Mouse (Mus musculus) embryonic stem cell, embryonic (primary cell): ENCODE results near the gene Gna12.

Experiments
- CTCF ChIA-PET, 4 experiments: fragments of 300-600 bp in 2 of 4; fragments of 350-600 bp in 2 of 4; sonication (Branson Sonifier 250); formaldehyde crosslinking; loops; one replicate each; lab custom pipeline; 2022; ENCODE audit warnings: inconsistent platforms in 2 of 4; lab: Charles Lee
- POLR2A ChIA-PET, 4 experiments: fragments of 300-600 bp in 2 of 4; fragments of 350-600 bp in 2 of 4; sonication (Branson Sonifier 250); formaldehyde crosslinking; loops; one replicate each; lab custom pipeline; 2022; ENCODE audit warnings: antibody characterized with exemption in 4 of 4, inconsistent platforms in 1 of 4; lab: Charles Lee

Gna12 gene

DNA sequence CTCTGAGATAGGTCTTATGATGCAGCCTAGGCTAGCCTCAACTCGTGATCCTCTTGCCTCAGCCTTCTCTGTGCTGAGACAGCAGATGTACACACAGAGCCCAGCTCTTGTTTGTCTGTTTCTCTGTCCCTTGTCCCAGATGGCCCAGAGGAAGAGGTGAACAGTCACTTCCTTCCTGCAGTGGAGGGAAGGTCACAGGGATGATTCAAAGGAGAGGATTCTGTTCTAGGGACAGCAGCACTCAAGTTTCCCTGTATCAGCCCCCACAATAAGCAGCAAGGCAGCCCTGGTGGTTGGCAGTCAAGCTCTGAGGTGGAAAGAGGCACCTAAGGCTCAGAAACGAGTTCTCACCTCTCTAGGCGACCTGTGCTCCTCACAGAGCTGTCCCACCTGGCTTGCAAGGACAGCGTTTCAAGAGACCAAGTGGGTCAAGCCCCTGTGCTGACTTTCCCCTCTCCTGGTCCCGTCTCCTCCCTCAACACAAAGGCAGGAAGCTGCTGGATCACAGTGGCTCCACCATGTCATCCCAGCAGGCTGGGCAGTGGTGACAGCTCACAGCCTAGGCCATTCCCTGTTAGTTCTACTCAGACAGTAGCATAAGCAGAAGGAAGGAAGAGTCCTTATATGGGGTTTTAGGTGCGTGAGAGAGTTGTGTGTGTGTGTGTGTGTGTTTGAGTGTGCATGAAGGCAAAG, 65.2 kb downstream of the Gna12 start:
- CTCF ChIA-PET, result interaction anchor here in 3 of 4 experiments (0.6 to 3.8 kb wide), 4 partner anchors 13 to 65 kb away, joined by 3 to 13 read pairs (median 4); no protein-coding TSS in a partner anchor
- POLR2A ChIA-PET, result interaction anchor here in 2 of 4 experiments (0.6 to 2.7 kb wide), 3 partner anchors 9 to 983 kb away, joined by 3 to 7 read pairs (median 3); no protein-coding TSS in a partner anchor

DNA sequence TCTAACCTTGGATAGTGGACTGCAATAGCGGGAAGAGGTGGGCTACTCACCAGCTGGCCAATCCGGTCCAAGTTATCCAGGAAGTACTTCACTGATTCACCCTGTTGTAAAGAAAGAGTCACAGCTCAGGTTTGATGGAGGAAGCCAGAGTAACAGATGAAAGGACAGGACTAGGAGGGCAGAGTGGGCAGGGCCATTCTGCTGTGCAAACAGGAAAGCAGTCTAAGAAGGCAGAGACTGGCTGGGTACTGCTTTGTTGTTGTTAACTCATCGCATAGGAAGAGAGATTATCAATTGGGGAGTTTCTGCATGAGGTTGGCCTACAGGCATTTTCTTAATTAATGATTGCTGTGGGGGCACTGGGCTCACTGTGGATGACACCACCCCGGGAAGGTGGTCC, 67.7 kb downstream of the Gna12 start:
- POLR2A ChIA-PET, result no interaction called here
- CTCF ChIA-PET, result interaction anchor here in 3 of 4 experiments (0.9 to 3.8 kb wide), 3 partner anchors 11 to 13 kb away, joined by 3 to 13 read pairs (median 4); no protein-coding TSS in a partner anchor

DNA sequence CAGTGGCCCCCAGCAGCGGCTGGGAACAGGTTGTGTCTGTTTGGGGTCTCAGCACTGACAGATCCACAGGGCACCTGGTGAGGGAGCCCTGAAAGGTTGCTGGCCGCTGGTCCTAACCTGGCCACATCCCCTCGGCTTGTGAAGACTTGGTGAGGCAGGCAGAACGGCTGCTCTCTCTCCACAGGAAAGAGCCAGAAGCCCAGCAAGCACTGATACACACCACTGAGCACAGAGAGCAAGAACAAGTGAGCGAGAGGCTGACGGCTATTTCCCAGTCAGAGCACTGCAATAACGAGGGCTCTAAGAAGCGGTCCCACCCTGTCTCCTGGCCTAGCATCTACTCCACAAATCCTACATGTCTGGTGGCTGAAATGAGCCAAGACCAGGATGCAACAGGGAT, 71.4 kb downstream of the Gna12 start:
- CTCF ChIA-PET, result interaction anchor here in 3 of 4 experiments (0.6 to 2.1 kb wide), 5 partner anchors 9 to 219 kb away, joined by 3 to 29 read pairs (median 7); no protein-coding TSS in a partner anchor
- POLR2A ChIA-PET, result interaction anchor here in 1 of 4 experiments (0.7 to 0.9 kb wide), 2 partner anchors 9 kb away, joined by 3 to 4 read pairs; no protein-coding TSS in a partner anchor

DNA sequence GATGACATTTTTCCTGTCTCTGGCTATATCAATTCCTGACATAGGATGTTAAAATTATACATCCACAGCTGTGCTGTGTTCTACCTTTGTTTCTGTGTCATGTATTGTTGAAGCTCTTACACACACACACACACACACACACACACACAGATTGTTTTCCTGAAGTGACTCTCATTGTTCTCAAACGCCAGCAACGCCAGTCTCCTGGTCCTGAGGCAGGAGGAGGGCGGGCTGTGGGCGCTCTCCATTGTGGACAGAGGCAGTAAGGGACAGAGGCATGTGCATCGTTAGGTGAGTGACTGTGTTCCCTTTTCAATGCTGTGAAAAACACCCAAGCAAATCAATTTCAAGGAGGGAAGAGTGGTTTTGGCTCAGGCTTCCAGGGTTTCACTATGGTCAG, 77.0 kb downstream of the Gna12 start:
- ChIA-PET CTCF (interaction anchor here in 3 of 4 experiments (0.6 to 5.1 kb wide), 5 partner anchors 10 to 136 kb away, joined by 3 to 40 read pairs (median 3); no protein-coding TSS in a partner anchor), POLR2A (interaction anchor here in 2 of 4 experiments (0.6 to 0.9 kb wide), 2 partner anchors 9 to 15 kb away, joined by 3 read pairs; no protein-coding TSS in a partner anchor)

DNA sequence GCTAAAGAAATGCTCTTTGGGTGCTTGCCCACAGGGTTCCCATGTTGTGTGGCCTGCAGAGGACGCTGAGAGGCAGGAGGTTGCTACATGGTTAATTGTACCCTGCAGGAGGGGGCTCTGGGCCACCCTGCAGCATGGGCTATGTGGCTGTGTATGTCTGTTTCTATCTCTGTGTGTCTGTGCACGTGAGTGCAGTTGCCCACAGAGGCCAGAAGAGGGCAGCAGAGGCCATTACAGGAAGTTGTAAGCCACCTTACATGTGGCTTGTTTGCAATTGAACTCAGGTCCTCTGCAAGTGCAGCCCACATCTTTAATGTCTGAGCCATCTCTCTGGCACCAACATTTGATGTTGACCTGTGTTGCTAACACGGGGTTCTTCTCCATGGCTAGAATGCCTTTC, 77.6 kb downstream of the Gna12 start:
- POLR2A ChIA-PET, result interaction anchor here in 2 of 4 experiments (0.6 to 1.2 kb wide), 2 partner anchors 16 to 50 kb away, joined by 3 read pairs; no protein-coding TSS in a partner anchor
- CTCF ChIA-PET, result interaction anchor here (0.6 to 5.1 kb wide), 20 partner anchors 9 to 212 kb away, joined by 3 to 40 read pairs (median 4); partner anchors contain the start of genes Gna12 (in 1 of the 4) and Iqce (in 1 of the 4)

DNA sequence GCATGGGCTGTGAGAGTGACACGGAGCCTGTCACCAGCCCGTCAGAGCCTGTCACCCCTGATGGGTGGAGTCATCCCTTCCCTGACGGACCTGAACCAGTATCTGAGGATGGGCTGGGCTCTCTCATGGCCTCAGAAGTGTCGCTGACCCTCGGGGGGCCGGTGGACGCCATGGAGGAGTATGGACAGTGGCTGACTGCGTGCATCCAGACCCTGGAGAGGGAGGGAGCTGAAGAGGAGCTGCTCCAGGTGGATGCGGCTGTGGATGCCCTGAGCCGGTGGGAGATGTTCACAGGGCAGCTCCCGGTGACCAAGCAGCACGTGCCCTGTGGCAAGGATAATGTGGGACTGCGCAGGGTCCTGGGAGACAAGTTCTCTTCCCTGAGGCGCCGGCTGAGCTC, 78.2 kb downstream of the Gna12 start:
- CTCF ChIA-PET, result interaction anchor here (0.7 to 5.1 kb wide), 20 partner anchors 8 to 212 kb away, joined by 3 to 40 read pairs (median 4); partner anchors contain the start of genes Gna12 (in 1 of the 4) and Iqce (in 1 of the 4)
- POLR2A ChIA-PET, result interaction anchor here in 2 of 4 experiments (1.2 to 2.0 kb wide), 3 partner anchors 49 to 95 kb away, joined by 3 to 9 read pairs (median 3); partner anchors contain the start of gene Gna12 (in 1 of the 2)

DNA sequence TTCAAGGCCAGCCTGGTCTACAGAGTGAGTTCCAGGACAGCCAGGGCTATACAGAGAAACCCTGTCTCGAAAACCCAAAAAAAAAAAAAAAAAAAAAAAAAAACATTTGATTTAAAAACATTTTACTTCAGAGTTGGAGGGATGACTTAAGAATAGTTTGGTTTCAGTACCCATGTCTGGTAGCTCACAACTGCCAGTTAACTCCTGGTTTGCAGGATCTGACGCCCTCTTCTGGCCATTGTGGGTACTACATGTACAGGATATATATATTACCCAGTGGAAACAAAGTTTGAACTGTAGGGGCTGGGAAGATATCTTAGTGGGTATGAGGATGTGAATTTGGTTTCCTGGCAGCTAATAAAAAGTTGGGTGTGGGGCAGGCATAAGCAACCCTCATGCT, 79.3 kb downstream of the Gna12 start:
- POLR2A ChIA-PET, result interaction anchor here in 2 of 4 experiments (0.6 to 3.9 kb wide), 11 partner anchors 9 to 139 kb away, joined by 3 to 24 read pairs (median 4); partner anchors contain the start of genes Brat1 (in 2 of the 2) and Gna12 (in 1 of the 2)
- CTCF ChIA-PET, result interaction anchor here (0.6 to 5.7 kb wide), 81 partner anchors 9 to 1871 kb away, joined by 3 to 104 read pairs (median 4); partner anchors contain the start of genes Brat1 (in 3 of the 4), Gna12 (in 2 of the 4), Chst12 (in 1 of the 4) and Ttyh3 (in 1 of the 4)

DNA sequence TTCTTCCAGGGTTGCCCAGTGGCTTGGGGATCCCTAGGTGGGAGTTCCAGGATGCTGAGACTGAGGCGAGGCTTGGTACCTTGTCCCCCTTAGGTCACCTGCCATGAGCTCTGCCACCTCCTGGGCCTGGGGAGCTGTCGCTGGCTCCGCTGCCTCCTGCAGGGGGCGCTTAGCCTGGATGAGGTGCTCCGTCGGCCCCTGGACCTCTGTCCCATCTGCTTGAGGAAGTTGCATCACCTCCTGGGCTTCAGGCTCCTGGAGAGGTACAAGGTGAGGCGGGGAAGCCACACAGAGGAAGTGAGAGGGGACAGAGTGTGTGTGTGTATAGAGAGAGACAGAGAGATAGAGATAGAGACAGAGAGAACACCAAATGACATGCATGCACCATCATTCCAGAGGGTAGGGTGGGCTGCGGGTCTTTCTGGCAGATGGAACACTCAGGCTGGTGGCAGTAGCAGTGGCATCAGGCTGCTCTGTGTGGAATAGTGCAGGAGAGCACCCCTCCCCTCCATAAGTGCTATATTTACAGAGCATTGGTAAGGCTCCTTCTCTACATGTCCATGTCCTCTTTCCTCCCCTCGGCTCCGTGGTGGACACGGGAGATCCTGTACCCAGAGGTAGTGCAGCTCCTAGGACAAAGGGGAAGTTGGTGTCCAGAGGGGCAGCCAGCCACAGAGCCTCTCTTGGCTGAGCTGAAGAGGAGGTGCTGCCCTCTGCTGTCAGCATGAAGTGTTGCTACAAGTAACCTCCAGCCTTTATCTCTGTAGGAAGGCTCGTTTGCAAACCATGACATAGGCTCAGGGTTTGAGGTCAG, 81.0 kb downstream of the Gna12 start:
- POLR2A ChIA-PET, result interaction anchor here in 3 of 4 experiments (0.5 to 3.9 kb wide), 26 partner anchors 9 to 492 kb away, joined by 3 to 24 read pairs (median 4); partner anchors contain the start of genes Brat1 (in 3 of the 3), Gna12 (in 2 of the 3), Eif3b (in 1 of the 3) and Iqce (in 1 of the 3)

DNA sequence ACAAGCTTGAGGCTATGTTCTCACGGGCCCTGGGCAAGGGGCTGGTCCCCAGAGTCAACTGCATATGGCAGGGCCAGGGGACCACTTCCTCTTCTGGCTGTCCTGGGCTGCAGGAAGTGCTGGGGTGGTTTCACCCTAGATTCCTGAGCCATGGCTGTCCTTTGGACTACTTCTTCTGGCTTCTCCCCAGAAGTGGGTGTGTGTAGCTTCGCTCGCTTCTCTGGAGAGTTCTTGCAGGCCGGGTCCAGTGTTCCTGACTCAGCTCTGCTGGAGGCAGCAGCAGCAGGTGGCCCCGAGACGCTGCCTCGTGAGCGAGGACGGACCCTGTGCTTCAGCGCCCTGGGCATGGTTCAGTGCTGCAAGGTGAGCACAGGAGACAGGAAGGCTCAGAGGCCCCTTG, 81.8 kb downstream of the Gna12 start:
- ChIA-PET POLR2A (interaction anchor here (0.9 to 3.9 kb wide), 20 partner anchors 9 to 330 kb away, joined by 3 to 24 read pairs (median 5); partner anchors contain the start of genes Brat1 (in 3 of the 4), Gna12 (in 2 of the 4), Eif3b (in 1 of the 4) and Iqce (in 1 of the 4)), CTCF (interaction anchor here (0.6 to 5.7 kb wide), 39 partner anchors 9 to 271 kb away, joined by 3 to 104 read pairs (median 6); partner anchors contain the start of genes Brat1 (in 2 of the 4), Gna12 (in 1 of the 4) and Ttyh3 (in 1 of the 4))

More for the DNA sequence above, 81.0 kb downstream of the Gna12 start:
- CTCF ChIA-PET, result interaction anchor here (0.6 to 5.7 kb wide), 66 partner anchors 10 to 878 kb away, joined by 3 to 104 read pairs (median 5); partner anchors contain the start of genes Brat1 (in 2 of the 4), Gna12 (in 1 of the 4) and Ttyh3 (in 1 of the 4)

DNA sequence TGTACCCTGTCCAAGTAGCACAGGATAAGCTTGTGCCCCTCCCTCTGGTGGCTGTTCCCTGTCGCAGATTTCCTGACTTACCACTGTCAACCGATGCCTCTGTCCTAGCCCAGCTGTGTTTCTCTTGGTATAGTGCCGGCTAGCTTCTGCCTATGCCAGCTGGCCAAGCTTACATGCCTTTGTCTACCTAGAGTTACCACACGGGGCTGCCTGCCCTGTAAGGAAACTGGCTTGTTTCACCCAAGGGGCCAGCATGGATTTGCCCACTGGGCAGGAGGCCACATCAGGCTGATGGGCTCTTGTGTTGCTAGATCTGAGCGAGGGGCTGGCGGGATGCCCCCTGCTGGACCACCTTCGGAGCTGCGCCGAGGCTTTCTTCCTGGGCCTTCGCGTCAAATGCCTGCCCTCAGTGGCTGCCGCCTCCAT, 86.5 kb downstream of the Gna12 start:
- POLR2A ChIA-PET, result interaction anchor here (0.8 to 1.8 kb wide), 10 partner anchors 8 to 239 kb away, joined by 3 to 9 read pairs (median 3); partner anchors contain the start of genes Brat1 (in 1 of the 4), Chst12 (in 1 of the 4) and Gna12 (in 1 of the 4)
- CTCF ChIA-PET, result interaction anchor here (0.6 to 2.2 kb wide), 15 partner anchors 8 to 347 kb away, joined by 3 to 12 read pairs (median 4); no protein-coding TSS in a partner anchor

DNA sequence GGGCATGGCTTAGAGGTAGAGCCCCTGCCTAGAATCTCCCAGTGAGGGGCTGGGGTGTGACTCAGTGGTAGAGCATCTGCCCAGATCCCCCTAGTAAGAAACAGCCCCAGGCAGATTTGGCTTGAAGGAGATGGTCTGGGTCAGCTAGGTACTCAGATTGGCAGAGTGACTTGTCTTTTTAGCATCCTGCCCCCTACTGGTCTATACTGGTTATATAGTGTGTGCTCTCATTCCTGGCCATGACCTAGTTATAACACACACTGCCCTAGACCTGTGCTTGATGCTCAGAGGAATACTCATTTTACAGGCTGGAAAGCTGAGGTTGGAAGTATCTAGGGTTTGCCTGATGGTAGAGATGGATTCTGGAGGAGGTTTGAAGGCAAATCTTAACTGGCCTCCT, 88.4 kb downstream of the Gna12 start:
- ChIA-PET POLR2A (interaction anchor here in 2 of 4 experiments (0.6 to 1.0 kb wide), 2 partner anchors 89 to 314 kb away, joined by 3 to 13 read pairs; partner anchors contain the start of gene Gna12 (in 1 of the 2)), CTCF (interaction anchor here in 3 of 4 experiments (0.6 to 8.3 kb wide), 9 partner anchors 7 to 303 kb away, joined by 3 to 104 read pairs (median 4); no protein-coding TSS in a partner anchor)

DNA sequence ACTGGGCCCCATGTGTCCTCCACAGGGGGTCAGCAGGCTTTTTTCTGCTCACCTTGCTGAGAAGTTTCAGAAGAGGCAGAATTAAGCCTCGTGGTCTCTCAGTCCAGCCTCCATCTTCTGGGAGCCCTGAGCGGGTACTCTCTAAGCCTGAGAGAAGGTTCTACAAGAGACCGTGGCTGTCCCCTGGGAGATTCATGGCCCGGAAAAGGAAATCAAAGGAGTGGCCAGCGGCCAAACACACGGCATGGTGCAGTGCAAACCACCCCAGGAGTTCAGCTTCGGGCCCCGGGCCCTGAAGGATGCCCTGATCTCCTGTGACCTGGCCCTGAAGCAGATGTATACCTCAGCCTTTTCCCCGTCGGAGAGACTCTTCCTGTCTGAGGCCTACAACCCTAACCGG, 89.2 kb downstream of the Gna12 start:
- POLR2A ChIA-PET, result no interaction called here
- CTCF ChIA-PET, result interaction anchor here in 2 of 4 experiments (0.7 to 8.3 kb wide), 3 partner anchors 8 to 78 kb away, joined by 4 to 104 read pairs (median 4); no protein-coding TSS in a partner anchor

DNA sequence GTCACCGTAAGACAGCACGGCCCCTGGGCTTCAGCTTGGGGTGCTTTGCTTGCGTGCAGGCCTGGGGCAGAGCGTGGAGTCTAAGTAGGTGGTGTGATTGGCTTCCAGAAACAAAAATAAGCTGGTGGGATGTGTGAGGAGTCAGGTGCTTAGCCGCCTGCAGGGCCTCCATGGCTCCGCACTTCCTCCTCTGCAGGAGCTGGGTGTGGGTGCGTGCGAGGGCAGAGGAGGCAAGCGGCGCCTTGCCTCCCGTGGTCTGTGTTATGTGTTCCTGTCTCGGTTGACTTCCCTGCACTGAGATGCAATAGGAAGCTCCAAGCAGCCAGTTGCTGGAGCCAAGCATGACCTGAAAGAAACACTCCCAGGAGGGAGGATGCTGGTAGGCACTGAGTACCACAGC, 90.4 kb downstream of the Gna12 start:
- ChIA-PET POLR2A (interaction anchor here in 2 of 4 experiments (1.0 to 3.2 kb wide), 6 partner anchors 9 to 160 kb away, joined by 3 to 13 read pairs (median 5); partner anchors contain the start of genes Brat1 (in 1 of the 2) and Gna12 (in 1 of the 2)), CTCF (interaction anchor here (0.6 to 8.3 kb wide), 8 partner anchors 9 to 229 kb away, joined by 3 to 104 read pairs (median 6); no protein-coding TSS in a partner anchor)

DNA sequence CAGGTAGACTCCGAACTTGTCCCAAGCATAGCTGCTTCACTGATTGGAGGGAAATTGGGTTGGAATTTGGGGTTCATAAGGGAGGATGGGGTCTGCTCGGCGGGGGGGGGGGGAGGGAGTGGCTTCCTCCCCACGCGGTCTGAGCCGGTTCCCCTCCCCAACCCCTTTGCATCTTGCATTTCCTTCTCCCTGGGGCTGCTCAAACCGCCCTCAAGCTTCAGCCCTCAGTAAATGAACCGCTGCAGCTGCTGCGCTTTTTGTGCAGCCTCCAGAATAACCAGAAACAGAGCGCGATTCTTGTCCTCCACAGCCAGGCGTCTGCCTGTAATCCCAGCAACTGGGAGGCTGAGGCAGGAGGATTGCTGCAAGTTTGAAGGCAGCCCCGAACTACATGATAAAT, 94.1 kb downstream of the Gna12 start:
- ChIA-PET POLR2A (interaction anchor here (0.6 to 2.9 kb wide), 15 partner anchors 9 to 292 kb away, joined by 3 to 24 read pairs (median 5); partner anchors contain the start of genes Brat1 (in 2 of the 4) and Gna12 (in 1 of the 4)), CTCF (interaction anchor here (0.7 to 8.3 kb wide), 12 partner anchors 8 to 169 kb away, joined by 3 to 104 read pairs (median 4); no protein-coding TSS in a partner anchor)

DNA sequence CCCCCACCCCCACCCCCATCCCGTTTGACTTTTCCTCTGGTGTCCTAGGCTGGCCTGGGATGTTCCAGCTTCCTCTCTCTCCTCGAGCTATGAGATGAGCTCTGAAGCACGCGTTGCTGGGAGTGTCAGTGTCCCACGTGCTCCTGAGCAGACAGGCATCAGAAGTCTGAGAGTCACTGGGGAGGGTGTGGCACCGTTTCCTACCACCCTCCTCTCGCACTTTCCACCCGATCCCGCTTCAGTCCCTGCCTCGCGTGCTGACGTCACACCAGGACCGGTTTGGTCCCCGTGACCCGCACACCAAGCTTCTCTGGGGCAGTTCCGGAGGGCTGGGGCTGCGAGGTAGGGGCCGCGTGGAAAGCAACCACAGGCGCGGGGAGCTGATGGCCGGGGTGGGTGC, 94.9 kb downstream of the Gna12 start:
- CTCF ChIA-PET, result interaction anchor here (0.6 to 8.3 kb wide), 20 partner anchors 8 to 1987 kb away, joined by 3 to 104 read pairs (median 4); partner anchors contain the start of genes Brat1 (in 1 of the 4) and Iqce (in 1 of the 4)
- POLR2A ChIA-PET, result interaction anchor here in 3 of 4 experiments (0.5 to 2.9 kb wide), 15 partner anchors 9 to 95 kb away, joined by 3 to 24 read pairs (median 5); partner anchors contain the start of genes Brat1 (in 2 of the 3) and Gna12 (in 1 of the 3)

DNA sequence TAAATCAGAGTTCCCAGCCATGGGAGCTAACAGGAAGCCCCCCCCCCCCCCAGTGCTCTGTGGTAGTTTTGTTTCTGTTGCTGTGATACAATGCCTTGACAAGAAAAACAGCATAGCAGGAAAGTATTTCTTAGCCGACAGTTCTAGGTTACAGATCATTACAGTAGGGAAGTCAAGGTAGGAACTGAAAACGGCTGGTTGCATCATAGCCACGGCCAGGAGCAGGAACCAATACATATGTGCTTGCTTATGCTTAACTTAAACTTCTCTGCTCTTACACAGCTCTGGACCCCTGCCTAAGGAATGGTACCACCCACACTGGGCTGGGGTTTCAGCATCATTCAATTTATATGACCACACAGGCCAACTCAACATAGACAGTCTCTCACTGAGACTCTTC, 96.9 kb downstream of the Gna12 start:
- CTCF ChIA-PET, result interaction anchor here in 2 of 4 experiments (1.1 to 2.4 kb wide), 5 partner anchors 8 to 17 kb away, joined by 3 to 38 read pairs (median 6); partner anchors contain the start of gene Amz1 (in 1 of the 2)
- POLR2A ChIA-PET, result interaction anchor here in 1 of 4 experiments (1.1 to 2.3 kb wide), 4 partner anchors 11 to 17 kb away, joined by 3 to 8 read pairs (median 4); no protein-coding TSS in a partner anchor
